Mouse (Mus musculus) liver, embryonic 11.5 days (tissue): ENCODE results near the gene Psd. TPM values are rescaled to one million over a fixed set of nuclear protein-coding genes. Genes with fewer than 3 reads are reported as not detected.

ENCODE experiments used
- ATAC-seq: fragments of 200-750 bp; cut with Nextera tagmentation; replicated peaks from 2 replicates; pipeline ENCODE4 v1.8.0; 2017; ENCODE audit warnings: moderate number of reproducible peaks, mild to moderate bottlenecking, moderate TSS enrichment, moderate library complexity; ENCODE audit not compliant: low FRiP score
- DNase-seq: peaks from one replicate; pipeline ENCODE4 v3.0.0-alpha.2; 2017; ENCODE audit warnings: low spot score
- H3K27ac ChIP-seq: fragments of 300-500 bp; sonication (generic); 2 replicates; pipeline ENCODE4 v1.5.1; 2014; ENCODE audit warnings: mild to moderate bottlenecking, low read depth, low read length, control low read depth
- H3K27me3 ChIP-seq: fragments of 300-500 bp; sonication (generic); replicated peaks from 2 replicates; pipeline ENCODE4 v1.6.1; 2014; ENCODE audit warnings: low read length, mixed read lengths; ENCODE audit not compliant: control insufficient read depth, insufficient read depth
- H3K36me3 ChIP-seq: fragments of 300-500 bp; sonication (generic); 2 replicates; pipeline ENCODE4 v1.6.1; 2014; ENCODE audit warnings: mild to moderate bottlenecking, low read length, moderate library complexity, mixed read lengths; ENCODE audit not compliant: control insufficient read depth, insufficient read depth
- H3K4me1 ChIP-seq: fragments of 300-500 bp; sonication (generic); replicated peaks from 2 replicates; pipeline ENCODE4 v1.6.1; 2014; ENCODE audit warnings: low read length, mixed read lengths; ENCODE audit not compliant: control insufficient read depth, insufficient read depth
- H3K4me2 ChIP-seq: fragments of 300-500 bp; sonication (generic); 2 replicates; pipeline ENCODE4 v1.6.1; 2014; ENCODE audit warnings: mild to moderate bottlenecking, control low read depth, moderate library complexity
- H3K4me3 ChIP-seq: fragments of 300-500 bp; sonication (generic); 2 replicates; pipeline ENCODE4 v1.5.1; 2014; ENCODE audit warnings: low read depth, low read length, control low read depth
- H3K9ac ChIP-seq: fragments of 300-500 bp; sonication (generic); 2 replicates; pipeline ENCODE4 v1.6.1; 2014; ENCODE audit warnings: low read depth, low read length, control low read depth
- H3K9me3 ChIP-seq: fragments of 300-500 bp; sonication (generic); 2 replicates; pipeline ENCODE4 v1.6.1; 2016; ENCODE audit warnings: low read length, inconsistent platforms, mixed read lengths; ENCODE audit not compliant: control insufficient read depth
- WGBS: fragments of 180-500 bp; shearing (Covaris S2); extraction: QIAGEN DNeasy Blood & Tissue Kit; methylation state at CpG from one replicate; pipeline ENCODE4 v1.1.7; 2014; 5-methylcytosine and 5-hydroxymethylcytosine counted together
- polyA plus RNA-seq: library from polyadenylated mRNA; unstranded; fragments of >200 nt; fragmentation: Nextera tagmentation; extraction: Ambion mirVana; gene quantifications from 2 replicates; pipeline ENCODE4 v1.2.1, GENCODE M21; 2014

Psd gene
- polyA plus RNA-seq, 1 experiment from 2014 or later: 11.9 TPM

DNA sequence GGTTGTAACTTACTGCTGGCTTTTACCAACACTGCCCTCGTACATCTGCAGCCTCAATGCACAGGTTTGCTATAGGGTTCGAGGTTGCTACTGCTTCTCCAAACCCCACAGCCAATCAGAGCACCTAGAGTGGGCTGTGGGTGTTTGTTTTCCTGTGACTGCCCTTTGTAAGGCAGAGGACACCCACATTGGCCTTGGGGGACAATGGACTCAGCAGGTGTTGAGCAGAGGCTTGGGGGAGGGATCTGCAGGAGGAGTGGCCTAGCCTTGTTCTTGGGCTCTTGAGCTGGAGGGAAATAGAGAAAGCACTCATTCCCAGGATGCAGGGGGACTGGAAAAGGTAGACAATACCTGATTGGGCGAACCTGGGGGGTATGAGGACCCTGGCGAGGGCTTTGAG, 31.4 kb upstream of the Psd start:
- Histone ChIP-seq H3K4me3 (peak overlapping the region; percentile 70), H3K4me1 (0 out of 2 replicates have a peak, but pooled peaks cover 3% of the 10 kb centered on the region), H3K9ac (peak overlapping the region; percentile 78; the same call in 1 of the 2 replicates), H3K4me2 (peak overlapping the region; percentile 99), H3K27me3 (no peaks in the 10 kb centered on the region), H3K36me3 (no peaks in the 10 kb centered on the region), H3K27ac (peak overlapping the region; percentile 71), H3K9me3 (no peaks in the 10 kb centered on the region)
- ATAC-seq (peak; percentile 10; the same call in 1 of the 2 replicates), DNase-seq (no peak)
- 43% methylated on average over 4 of the region's 4 CpGs for WGBS

DNA sequence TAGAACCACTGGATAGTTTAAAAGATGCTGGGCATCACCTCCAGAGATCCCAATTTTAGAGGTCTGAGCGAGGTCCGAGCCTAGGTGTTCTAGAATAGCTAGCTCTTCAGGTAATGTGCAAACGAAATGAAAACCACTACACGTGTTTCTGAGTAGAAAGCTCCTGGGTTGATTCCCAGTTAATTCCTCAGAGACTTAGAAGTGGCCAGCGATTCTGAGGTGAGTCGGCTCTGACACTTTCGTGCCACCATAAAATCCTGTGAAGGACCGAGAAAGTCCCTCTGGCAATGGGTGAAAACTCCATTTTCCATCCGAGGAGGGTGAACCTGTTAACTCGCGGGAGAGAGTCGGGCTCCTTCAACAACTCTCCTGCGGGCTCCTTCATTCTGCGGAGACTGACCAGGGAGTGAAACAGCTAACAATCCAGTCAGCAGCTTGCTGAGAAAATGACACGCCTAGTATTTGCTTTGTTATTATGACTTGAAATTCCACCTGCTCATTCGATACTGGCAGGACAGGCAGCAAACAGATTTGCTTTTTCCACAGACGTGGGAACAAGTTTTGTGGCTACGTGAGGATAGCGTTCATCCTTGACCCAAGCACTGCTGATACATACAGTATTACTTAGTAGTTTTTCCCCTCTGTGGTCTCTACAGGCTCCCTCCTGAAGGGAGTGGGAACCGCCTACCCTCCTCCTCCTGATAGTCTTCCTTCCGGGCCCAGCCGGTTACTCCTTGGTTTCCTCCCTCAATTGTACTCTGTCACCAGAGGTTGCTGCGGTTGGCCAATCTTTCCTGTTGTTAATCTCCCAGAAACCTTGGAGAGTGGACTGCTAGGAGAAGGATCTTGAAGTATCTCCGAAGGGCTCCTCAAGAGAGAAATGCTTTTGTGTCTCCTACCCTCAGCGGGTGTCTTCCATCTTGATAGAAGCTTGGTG, 30.7 kb upstream of the Psd start:
- peak; percentile 61; the same call in 1 of the 2 replicates for ATAC-seq
- Histone ChIP-seq H3K27me3 (no peaks in the 10 kb centered on the region), H3K9ac (peak overlapping the region; percentile 78), H3K4me3 (peak overlapping the region; percentile 70), H3K27ac (peak overlapping the region; percentile 71), H3K4me2 (peak overlapping the region; percentile 99), H3K36me3 (no peaks in the 10 kb centered on the region), H3K9me3 (no peaks in the 10 kb centered on the region), H3K4me1 (peaks cover 5% of the 10 kb centered on the region; the same call in 1 of the 2 replicates)
- 12% methylated on average over 25 of the region's 25 CpGs for WGBS
- no peak for DNase-seq

DNA sequence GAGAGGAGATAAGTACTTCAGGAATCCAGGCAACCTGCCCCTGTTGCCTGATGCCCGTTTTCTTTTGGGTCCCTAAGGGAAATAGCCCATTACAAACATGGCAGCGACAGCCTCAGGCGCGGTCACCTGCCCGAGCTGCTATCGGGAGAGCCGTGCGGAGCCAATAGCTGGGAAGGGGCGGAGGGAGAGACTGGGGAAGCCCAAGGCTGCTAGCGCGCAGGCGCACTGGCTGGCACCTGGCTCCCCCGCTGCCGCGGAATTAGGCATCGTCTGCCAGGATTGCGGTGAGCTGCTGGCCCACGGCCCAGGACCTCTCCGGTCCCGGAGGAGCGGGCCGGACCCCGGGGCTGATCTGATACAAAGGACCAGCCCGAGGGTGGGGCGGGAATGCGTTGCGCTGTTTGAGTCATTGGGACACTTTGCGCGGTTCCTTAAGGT, 29.8 kb upstream of the Psd start:
- Histone ChIP-seq H3K9me3 (no peaks in the 10 kb centered on the region), H3K4me2 (peak overlapping the region; percentile 99), H3K36me3 (no peaks in the 10 kb centered on the region), H3K4me3 (peak overlapping the region; percentile 70), H3K9ac (peak overlapping the region; percentile 78), H3K27me3 (no peaks in the 10 kb centered on the region), H3K4me1 (peaks cover 6% of the 10 kb centered on the region; the same call in 1 of the 2 replicates), H3K27ac (no peak overlapping the region; the same call in none of the 2 replicates)
- peak; percentile 85 for DNase-seq
- peak; percentile 89 for ATAC-seq
- WGBS: under 1% methylated on average over 29 of the region's 29 CpGs

GRCm38 (mm10) chr19:46350168-46350932, 23.4 kb upstream of the Psd start, which contains the start of gene 2310034G01Rik:
2310034G01Rik (minus strand) TSS chr19:46350302.
- Histone ChIP-seq H3K4me1 (peaks cover 10% of the 10 kb centered on the region; the same call in 1 of the 2 replicates), H3K9ac (peak within 1 kb of the TSS; percentile 74), H3K4me3 (peak within 1 kb of the TSS; percentile 65), H3K4me2 (peak within 1 kb of the TSS; percentile 85), H3K27ac (no peak within 1 kb of the TSS; the same call in 1 of the 2 replicates), H3K27me3 (0 out of 2 replicates have a peak, but pooled peaks cover 5% of the 10 kb centered on the region), H3K36me3 (no peaks in the 10 kb centered on the region), H3K9me3 (no peaks in the 10 kb centered on the region)
- WGBS: 57% methylated on average over 10 of the region's 10 CpGs
- DNase-seq (no peak), ATAC-seq (no peak)

- Histone ChIP-seq H3K4me2 (peak overlapping the region; percentile 85), H3K9me3 (no peaks in the 10 kb centered on the region), H3K4me3 (peak overlapping the region; percentile 65), H3K27ac (no peak overlapping the region), H3K4me1 (peaks cover 13% of the 10 kb centered on the region; the same call in 1 of the 2 replicates), H3K36me3 (no peaks in the 10 kb centered on the region), H3K27me3 (0 out of 2 replicates have a peak, but pooled peaks cover 5% of the 10 kb centered on the region), H3K9ac (peak overlapping the region; percentile 74)
- 39% methylated on average over 6 of the region's 6 CpGs for WGBS
- no peak for ATAC-seq
- DNase-seq: no peak
Measured at GRCm38 (mm10) chr19:46349550-46349949, 22.6 kb upstream of the Psd start.

GRCm38 (mm10) chr19:46348761-46349458, 22.0 kb upstream of the Psd start:
- Histone ChIP-seq H3K4me2 (peak overlapping the region; percentile 85), H3K4me3 (peak overlapping the region; percentile 65), H3K27ac (no peak overlapping the region; the same call in 1 of the 2 replicates), H3K27me3 (0 out of 2 replicates have a peak, but pooled peaks cover 5% of the 10 kb centered on the region), H3K9me3 (no peaks in the 10 kb centered on the region), H3K9ac (peak overlapping the region; percentile 74), H3K36me3 (no peaks in the 10 kb centered on the region), H3K4me1 (peaks cover 13% of the 10 kb centered on the region; the same call in 1 of the 2 replicates)
- WGBS: under 1% methylated on average over 73 of the region's 78 CpGs
- peak; percentile 78 for DNase-seq
- peak; percentile 58 for ATAC-seq

DNA sequence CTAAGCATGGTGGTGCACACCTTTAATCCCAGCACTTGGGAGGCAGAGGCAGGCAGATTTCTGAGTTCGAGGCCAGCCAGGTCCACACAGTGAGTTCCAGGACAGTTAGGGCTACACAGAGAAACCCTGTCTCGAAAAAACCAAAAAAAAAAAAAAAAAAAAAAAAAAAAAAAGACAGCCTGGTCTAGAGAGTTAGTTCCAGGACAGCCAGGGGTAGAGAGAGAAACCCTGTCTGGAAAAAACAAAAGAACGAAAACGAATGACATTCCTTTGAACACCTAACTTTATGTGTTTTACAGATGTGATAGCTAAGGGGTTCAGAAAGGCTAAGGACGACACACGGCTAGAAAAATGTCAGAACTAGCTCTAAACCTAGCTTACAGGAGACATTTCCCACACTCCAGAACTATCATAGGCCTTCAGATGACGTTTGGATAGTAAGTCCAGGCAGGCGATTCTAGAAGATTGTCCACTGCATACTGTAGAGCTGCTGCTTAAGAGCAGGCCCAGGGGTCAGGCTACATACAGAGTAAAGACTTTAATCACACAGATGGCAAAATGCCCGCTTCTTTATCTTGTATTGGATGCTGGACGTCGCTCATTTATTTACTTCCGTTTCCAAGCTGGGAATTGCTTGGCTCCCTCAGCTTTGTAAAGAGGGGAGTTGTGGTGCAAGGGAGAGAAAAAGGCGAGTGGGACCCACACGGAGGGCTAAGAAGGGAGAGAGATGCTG, 21.1 kb upstream of the Psd start:
- Histone ChIP-seq H3K9me3 (no peaks in the 10 kb centered on the region), H3K4me2 (peak overlapping the region; percentile 85), H3K27ac (no peak overlapping the region), H3K4me1 (peaks cover 13% of the 10 kb centered on the region; the same call in 1 of the 2 replicates), H3K36me3 (no peaks in the 10 kb centered on the region), H3K27me3 (0 out of 2 replicates have a peak, but pooled peaks cover 5% of the 10 kb centered on the region), H3K4me3 (peak overlapping the region; percentile 65), H3K9ac (peak overlapping the region; percentile 74)
- no peak for DNase-seq
- 0 out of 2 replicates have a peak, but pooled peaks have one; percentile 10 for ATAC-seq
- 33% methylated on average over 14 of the region's 14 CpGs for WGBS
